Mouse (Mus musculus): ENCODE data around the gene H2-Ab1.
A peak's percentile ranks its signal among the peaks of the same experiment; 100 is the strongest.

H2-Ab1 gene

GRCm38 (mm10) chr17:34239601-34240041, 17.9 kb upstream of the H2-Ab1 start:
- no peak for DNase-seq (ENCODE audit: low spot score)

GRCm38 (mm10) chr17:34240366-34240765, 17.1 kb upstream of the H2-Ab1 start:
- no peak for DNase-seq (ENCODE audit: low spot score)

GRCm38 (mm10) chr17:34240916-34241315, 16.6 kb upstream of the H2-Ab1 start:
- no peak for DNase-seq (ENCODE audit: low spot score)

- no peak for DNase-seq (ENCODE audit: low spot score)
Measured at GRCm38 (mm10) chr17:34244656-34245055, 12.8 kb upstream of the H2-Ab1 start.

- DNase-seq (ENCODE audit: low spot score), result peak; percentile 20
Measured at GRCm38 (mm10) chr17:34247047-34247446, 10.4 kb upstream of the H2-Ab1 start.

- DNase-seq (ENCODE audit: low spot score), result no peak
Measured at GRCm38 (mm10) chr17:34248764-34249163, 8.7 kb upstream of the H2-Ab1 start.

- no peak for DNase-seq (ENCODE audit: low spot score)
Measured at GRCm38 (mm10) chr17:34249361-34249760, 8.1 kb upstream of the H2-Ab1 start.

- DNase-seq (ENCODE audit: low spot score), result peak; percentile 69
Measured at GRCm38 (mm10) chr17:34249878-34250277, 7.6 kb upstream of the H2-Ab1 start.

GRCm38 (mm10) chr17:34251666-34252065, 5.8 kb upstream of the H2-Ab1 start:
- DNase-seq (ENCODE audit: low spot score), result no peak

- DNase-seq (ENCODE audit: low spot score), result no peak
Measured at GRCm38 (mm10) chr17:34256501-34256900, 988 bp upstream of the H2-Ab1 start.

- DNase-seq (ENCODE audit: low spot score), result no peak
Measured at GRCm38 (mm10) chr17:34260551-34260950, 3.1 kb downstream of the H2-Ab1 start.

GRCm38 (mm10) chr17:34261502-34261901, 4.0 kb downstream of the H2-Ab1 start:
- DNase-seq (ENCODE audit: low spot score), result peak; percentile 81

- peak; percentile 73 for DNase-seq (ENCODE audit: low spot score)
Measured at GRCm38 (mm10) chr17:34263068-34263467, 5.6 kb downstream of the H2-Ab1 start.

- DNase-seq (ENCODE audit: low spot score), result no peak
Measured at GRCm38 (mm10) chr17:34263811-34264371, 6.4 kb downstream of the H2-Ab1 start.

GRCm38 (mm10) chr17:34264452-34265351, 7.2 kb downstream of the H2-Ab1 start:
- no peak for DNase-seq (ENCODE audit: low spot score)

- DNase-seq (ENCODE audit: low spot score), result no peak
Measured at GRCm38 (mm10) chr17:34268262-34268661, 10.8 kb downstream of the H2-Ab1 start.

- DNase-seq (ENCODE audit: low spot score), result no peak
Measured at GRCm38 (mm10) chr17:34268748-34269147, 11.3 kb downstream of the H2-Ab1 start.

- no peak for DNase-seq (ENCODE audit: low spot score)
Measured at GRCm38 (mm10) chr17:34269817-34270216, 12.3 kb downstream of the H2-Ab1 start.

GRCm38 (mm10) chr17:34270230-34270629, 12.7 kb downstream of the H2-Ab1 start:
- no peak for DNase-seq (ENCODE audit: low spot score)

- DNase-seq (ENCODE audit: low spot score), result no peak
Measured at GRCm38 (mm10) chr17:34270940-34271339, 13.5 kb downstream of the H2-Ab1 start.

GRCm38 (mm10) chr17:34272102-34272501, 14.6 kb downstream of the H2-Ab1 start:
- no peak for DNase-seq (ENCODE audit: low spot score)

- DNase-seq (ENCODE audit: low spot score), result no peak
Measured at GRCm38 (mm10) chr17:34280499-34281038, 23.1 kb downstream of the H2-Ab1 start.

GRCm38 (mm10) chr17:34281836-34282235, 24.3 kb downstream of the H2-Ab1 start:
- DNase-seq (ENCODE audit: low spot score), result no peak

Data from adipocyte (in vitro differentiated cells).